Mouse (Mus musculus) right cerebral cortex, adult 2 months (tissue): Measurements from ENCODE around the gene Lrguk.
A peak's percentile ranks its signal among the peaks of the same experiment; 100 is the strongest.

Source experiments
- DNase-seq, 2 experiments: peaks; one replicate each; pipeline ENCODE4 v3.0.0; 2021 to 2022; ENCODE audit warnings: low spot score in 2 of 2

The Lrguk gene

DNA sequence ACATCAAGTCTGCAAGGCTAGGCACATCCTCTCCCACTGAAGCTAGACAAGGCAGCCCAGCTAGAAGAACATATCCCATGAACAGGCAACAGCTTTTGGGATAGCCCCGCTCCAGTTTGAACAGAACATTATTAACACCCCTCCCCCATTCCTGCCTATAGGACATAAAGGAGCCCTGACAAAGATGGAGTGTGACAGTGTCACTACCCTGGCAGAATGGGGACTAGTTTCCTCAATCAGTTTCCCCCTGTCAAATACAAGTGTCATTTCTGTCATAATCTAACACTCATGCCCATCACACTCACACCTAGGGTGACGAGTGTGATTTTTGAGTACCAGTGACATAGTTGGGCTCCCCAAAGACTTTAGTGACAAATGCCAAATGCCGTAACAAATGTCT is 118.8 kb downstream of the Lrguk start:
- DNase-seq, result no peak

GRCm38 (mm10) chr6:34148639-34149038 is 119.4 kb downstream of the Lrguk start:
- DNase-seq, result no peak

DNA sequence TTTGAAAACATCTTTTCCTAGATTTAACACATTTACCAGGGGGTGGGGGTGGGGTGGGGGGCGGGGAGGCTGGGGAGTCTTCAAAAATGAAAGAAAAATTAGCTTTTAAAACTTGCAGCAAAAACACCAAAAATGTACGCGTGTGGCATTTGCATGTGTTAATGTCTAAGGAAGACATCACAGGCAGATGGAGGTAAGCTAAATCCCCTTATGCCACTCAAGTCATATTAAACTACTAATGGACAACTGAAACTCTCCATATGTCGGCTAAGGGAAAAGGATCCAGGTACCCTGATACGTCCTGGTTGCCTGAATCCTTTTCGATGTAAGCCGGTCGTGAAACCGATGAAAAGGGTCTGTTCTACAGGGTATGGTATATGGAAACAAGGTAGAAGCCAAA is 119.8 kb downstream of the Lrguk start:
- DNase-seq, result no peak

DNA sequence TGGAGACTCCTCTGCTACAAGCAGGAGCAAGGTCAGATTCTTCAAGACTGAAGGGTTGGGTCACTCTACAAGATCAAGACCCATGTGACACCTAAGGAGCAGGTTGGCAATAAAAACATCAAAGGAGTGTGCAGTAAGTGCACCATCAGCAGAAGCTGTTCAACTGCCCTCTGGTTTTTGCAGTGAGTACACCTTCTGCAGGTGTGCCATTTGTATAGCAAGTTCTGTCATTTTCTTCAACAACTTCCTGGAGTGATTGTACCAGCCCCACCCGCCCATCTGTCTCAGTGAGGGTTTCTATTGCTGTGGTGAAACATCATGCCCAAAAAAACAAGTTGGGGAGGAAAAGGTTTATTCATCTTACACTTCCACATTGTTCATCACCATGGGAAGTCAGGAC is 120.6 kb downstream of the Lrguk start:
- DNase-seq, result no peak

DNA sequence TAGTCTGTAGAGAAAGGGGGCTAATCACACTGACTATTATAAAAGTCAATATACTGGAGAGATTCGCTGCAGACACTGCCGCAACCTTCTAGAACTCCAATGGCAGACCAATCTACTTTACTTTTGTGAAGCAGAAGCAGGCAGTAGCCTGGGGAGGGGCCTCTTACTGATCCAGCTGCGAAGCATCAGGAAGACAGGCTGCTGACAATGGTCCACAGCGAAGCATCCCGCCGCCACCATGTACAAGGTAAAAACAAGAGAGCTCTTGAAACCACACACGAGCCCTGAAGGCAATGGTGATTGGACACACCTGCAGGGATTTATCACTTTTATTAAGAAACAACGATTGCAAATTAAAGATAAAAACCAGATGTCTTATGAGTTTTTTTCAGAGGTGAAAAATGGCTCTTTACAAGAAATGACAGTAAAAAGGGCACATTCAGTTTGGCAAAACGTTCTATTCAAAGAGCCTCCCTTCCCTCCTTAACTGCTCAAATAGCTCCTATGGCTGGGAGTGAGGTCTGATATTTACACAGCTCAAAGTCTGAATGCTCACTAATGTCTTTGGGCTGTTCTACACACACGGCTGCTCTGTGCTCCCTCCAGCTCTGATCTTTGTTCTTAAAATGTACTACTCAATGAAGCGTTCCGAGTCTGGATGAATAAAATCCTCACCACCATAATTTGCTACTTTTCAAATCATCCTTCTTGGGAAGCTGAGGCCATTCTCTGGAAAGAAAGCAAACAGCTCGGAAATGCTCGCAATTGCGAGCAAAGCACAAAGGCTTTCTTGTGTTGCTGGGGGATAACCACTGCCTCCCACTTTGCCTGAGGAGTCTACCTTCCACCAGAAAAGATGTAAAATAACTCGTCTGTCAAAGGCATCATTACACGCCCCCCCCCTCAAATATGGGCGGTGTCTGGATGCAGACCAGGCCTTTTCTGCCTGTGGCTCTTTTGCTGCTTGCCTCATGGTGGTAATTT is 124.1 kb downstream of the Lrguk start:
- DNase-seq, result no peak

DNA sequence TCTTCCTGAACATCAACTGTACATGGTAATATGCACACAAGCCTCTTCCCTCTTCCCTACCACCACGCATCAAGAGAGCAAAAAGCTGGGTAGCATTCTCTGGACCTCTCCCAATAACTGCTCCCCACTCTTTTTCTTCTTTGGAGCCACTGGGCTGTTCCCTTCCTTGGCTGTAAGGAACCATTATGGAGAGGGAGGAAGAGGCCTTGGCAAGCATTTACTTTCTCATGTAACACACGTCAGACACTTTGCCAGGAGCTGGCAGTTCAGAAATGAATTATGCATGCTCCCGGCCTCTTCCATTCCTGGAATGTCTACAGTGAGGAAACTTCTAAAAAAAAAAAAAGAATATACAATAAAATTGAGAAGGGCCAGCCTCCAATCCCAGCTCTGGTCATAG is 125.0 kb downstream of the Lrguk start:
- DNase-seq, result peak; percentile 56 to 57

GRCm38 (mm10) chr6:34155137-34155804 is 126.0 kb downstream of the Lrguk start:
- no peak for DNase-seq

- no peak for DNase-seq
Measured at GRCm38 (mm10) chr6:34156057-34156456, 126.8 kb downstream of the Lrguk start.

GRCm38 (mm10) chr6:34156841-34157748 is 127.8 kb downstream of the Lrguk start:
- no peak for DNase-seq

GRCm38 (mm10) chr6:34159998-34160815 is 131.0 kb downstream of the Lrguk start:
- no peak for DNase-seq

DNA sequence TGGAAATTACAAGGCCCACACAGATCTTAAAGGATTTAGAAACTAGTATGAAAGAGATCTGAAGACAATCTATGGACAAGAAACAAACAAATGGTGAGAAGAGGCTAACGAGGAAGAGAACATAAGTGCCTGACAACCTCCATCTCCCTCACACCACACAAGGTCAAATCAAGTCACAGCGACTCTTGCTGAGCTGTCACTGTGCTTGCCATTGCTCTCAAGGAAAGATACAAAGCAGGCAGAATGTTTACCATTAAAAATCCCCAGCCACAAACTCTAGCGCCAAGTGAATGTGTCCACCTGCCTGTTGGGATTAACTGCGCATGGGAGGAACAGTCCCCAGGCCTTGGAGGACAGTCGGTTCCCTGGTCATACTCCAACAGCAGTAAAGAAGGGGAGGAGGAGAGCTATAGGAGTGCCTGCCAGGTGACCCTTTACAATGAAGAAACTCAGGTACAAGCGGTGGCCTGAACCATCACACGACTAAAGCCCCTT is 131.6 kb downstream of the Lrguk start:
- DNase-seq, result no peak

DNA sequence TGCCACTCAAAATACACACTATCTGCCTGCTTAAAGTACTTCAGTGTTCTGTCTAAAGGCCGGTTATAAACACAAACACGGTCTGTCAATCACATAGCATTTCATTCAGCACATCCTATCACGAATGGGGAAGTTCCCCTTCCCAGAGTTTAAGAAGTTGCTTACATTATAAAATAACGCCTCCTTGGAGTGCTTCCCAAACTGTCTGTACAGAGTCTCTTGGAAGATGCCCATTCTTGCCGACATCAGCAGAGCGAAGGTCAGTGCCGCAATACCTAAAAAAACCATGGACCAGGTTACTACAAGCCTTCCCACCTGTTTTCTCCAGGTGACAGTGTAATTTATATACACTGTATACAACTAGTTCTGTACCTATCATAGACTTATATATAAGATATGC is 132.3 kb downstream of the Lrguk start:
- no peak for DNase-seq

GRCm38 (mm10) chr6:34162607-34163006 is 133.4 kb downstream of the Lrguk start:
- DNase-seq, result no peak

- DNase-seq, result no peak
Measured at GRCm38 (mm10) chr6:34163014-34163413, 133.8 kb downstream of the Lrguk start.

DNA sequence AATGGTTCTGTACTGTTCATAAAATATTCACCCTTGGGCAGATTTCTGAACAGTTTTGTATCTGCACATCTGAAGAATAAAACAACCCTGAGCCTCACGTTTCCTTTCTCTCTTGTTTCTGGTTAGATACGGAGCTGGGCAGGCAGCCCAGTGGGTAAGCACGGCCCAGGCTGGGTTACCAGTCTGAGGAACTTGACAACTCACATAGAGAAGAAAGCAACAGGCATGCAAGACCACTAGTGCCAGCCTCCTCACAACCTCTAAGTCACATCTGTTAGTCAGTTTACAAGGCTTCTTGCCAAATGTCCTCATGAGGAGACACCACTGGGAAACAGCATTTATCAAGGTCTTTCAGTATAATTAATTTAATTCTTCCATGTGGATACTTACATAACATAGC is 139.6 kb downstream of the Lrguk start:
- no peak for DNase-seq

- DNase-seq, result no peak
Measured at GRCm38 (mm10) chr6:34170844-34171494, 141.7 kb downstream of the Lrguk start.

DNA sequence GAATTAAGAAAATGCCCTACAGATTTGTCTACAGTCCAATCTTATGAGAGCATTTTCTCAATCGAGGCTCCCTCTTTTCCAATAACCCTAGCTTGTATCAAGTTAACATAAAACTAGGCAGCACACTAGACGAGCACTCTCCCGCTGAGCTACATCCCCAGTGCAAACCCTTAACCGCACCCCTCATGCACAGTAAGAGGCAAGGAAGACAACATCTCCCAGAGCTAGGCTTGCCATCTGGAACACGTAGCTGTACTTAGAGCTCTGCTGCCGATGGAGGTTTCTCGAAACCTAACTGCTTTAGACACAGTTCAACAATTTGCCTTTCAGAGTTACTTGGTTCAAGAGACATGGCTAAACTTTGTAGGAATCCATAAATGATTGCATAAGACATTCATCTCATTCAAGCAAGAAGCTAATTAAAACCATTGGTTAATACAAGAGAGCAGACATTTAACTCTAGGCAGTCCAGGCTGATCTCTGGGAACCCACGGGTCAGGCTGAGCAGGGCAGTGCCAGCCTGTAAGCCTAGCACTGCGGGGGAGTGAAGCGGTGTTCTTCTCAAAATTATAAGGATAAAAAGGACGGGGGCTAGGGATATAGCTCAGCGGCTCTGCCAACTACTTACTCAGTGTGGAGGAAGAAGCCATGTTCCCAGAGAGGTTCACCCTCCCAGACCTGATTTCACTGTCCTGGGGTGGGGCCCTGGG is 142.7 kb downstream of the Lrguk start:
- no peak for DNase-seq

DNA sequence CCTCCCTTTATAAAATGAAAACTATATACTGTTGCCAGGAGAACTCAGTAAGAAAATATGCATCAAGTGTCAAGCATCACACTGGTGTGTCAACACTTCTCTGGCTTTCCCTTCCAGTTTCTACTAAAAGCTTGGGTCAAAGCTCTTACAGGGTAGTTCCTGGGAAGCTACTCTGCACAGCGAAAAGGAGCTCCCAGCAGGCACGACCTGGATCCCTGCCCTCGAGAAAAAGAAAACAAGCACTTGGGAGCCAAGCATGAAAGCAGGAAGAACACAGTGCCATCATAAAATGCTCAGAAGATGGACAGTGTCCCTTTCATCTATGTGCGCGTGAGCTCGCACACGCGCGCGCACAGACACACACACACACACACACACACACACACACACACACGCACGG is 144.0 kb downstream of the Lrguk start:
- no peak for DNase-seq

- DNase-seq, result no peak
Measured at GRCm38 (mm10) chr6:34174715-34175114, 145.5 kb downstream of the Lrguk start.
